Mouse (Mus musculus) splenic B cell, adult 2 months (primary cell): ENCODE measurements around the gene Phldb2.

ENCODE experiments used
- DNase-seq: peaks from one replicate; pipeline ENCODE4 v3.0.0-alpha.2; 2011; ENCODE audit warnings: low read depth, low spot score
- H3K27me3 ChIP-seq: 2 replicates; pipeline ENCODE4 v1.6.1; 2012; ENCODE audit warnings: mild to moderate bottlenecking, low read length, moderate library complexity, mixed read lengths; ENCODE audit not compliant: control insufficient read depth, poor library complexity, insufficient read depth, severe bottlenecking
- H3K36me3 ChIP-seq: 2 replicates; pipeline ENCODE4 v1.6.1; 2012; ENCODE audit warnings: mild to moderate bottlenecking, low read length, moderate library complexity, mixed read lengths; ENCODE audit not compliant: control insufficient read depth, poor library complexity, insufficient read depth, severe bottlenecking

Gene Phldb2

GRCm38 (mm10) chr16:45854499-45854898 lies 98.9 kb downstream of the Phldb2 start:
- DNase-seq = no peak
- Histone ChIP-seq H3K27me3 (no peaks in the 10 kb centered on the region), H3K36me3 (no peaks in the 10 kb centered on the region)

DNA sequence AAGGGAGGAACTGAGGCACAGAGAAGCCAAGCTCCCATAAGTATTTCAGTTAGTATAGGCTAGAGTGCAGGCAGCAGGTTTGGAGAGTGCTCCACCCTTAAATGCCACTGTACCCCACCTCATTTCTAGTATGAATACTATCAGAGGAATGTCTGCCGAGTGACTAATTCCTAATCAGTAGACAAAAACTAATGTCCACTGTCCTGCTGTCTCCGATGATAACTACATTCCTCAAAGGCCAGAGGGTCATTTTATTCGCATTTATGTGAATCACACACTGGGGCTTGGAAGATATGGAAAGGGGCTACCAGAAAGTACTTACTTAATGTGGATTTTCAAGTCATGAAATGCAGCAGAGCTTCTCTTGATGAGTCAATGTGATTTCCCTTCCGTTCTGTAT lies 104.4 kb downstream of the Phldb2 start:
- no peaks in the 10 kb centered on the region; the same call in 1 of the 2 replicates for H3K27me3 ChIP-seq
- no peak for DNase-seq
- H3K36me3 ChIP-seq = no peaks in the 10 kb centered on the region

- no peak for DNase-seq
- Histone ChIP-seq H3K27me3 (no peaks in the 10 kb centered on the region; the same call in 1 of the 2 replicates), H3K36me3 (no peaks in the 10 kb centered on the region)
These were observed 108.5 kb downstream of the Phldb2 start for GRCm38 (mm10) chr16:45844875-45845274.

DNA sequence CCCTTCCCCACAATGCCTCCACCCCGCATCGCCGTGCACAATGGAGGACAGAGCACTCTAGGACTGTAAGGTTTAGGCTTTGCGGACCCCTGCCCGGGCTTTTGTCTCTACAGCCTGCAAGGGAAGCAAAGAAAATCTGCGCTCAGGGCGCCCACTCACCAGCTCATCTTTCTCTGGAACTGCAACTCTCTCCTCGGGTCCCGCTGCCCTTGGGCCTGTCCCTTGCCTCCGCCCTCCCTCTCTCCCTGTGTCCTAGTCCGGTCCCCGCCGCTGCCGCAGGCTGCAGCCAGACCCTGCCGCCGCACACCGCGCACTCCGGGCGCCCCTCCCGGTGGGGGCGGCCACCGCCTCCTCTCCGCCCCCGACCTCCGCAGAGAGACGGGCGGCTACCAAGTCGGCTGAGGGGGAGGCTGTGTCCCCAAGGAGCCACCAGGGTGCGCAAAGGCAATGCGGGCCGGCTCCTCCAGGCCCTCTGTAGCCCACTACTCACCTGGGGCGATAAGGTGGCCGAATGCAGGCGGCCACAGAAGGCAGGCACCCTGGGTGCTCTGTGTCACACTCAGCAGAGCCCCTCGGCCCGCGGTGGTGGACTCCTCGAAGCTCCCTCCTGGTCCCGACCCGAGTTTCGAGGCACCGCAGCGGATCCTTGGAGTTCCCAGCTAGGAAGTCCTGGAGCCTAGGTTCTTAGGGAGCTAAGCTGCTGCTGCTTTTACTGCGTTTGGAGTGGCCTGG lies 109.2 kb downstream of the Phldb2 start:
- Histone ChIP-seq H3K27me3 (no peaks in the 10 kb centered on the region; the same call in 1 of the 2 replicates), H3K36me3 (no peaks in the 10 kb centered on the region)
- DNase-seq = no peak

DNA sequence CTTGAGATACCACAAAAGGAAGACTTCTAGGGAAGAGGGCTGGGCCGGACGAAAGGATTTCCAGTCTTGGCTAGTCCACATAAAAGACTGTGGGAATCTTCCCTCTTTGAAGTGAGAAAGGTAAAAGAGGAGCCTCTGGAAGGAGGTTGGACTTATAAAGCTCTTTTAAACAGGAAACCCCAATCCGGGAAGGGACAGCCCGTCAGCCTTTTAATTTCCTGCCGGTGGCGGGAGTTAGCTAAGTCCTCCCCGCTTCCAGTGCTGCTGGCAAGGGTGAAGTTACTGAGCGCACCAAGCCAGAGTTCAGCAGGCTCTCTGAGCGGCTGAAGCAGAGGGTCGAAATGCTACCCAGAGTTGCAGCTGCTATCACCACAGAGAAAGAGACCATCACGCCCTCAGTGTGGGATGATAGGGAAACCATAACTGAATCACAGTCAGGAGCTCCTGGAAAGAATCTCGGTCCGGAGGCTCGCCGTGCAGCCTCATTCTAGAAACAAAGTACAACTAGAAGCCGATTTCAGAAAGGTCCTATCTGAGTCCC lies 110.0 kb downstream of the Phldb2 start:
- no peaks in the 10 kb centered on the region for H3K36me3 ChIP-seq
- no peak for DNase-seq
- no peaks in the 10 kb centered on the region; the same call in 1 of the 2 replicates for H3K27me3 ChIP-seq

- no peaks in the 10 kb centered on the region; the same call in 1 of the 2 replicates for H3K27me3 ChIP-seq
- DNase-seq = no peak
These were observed 111.0 kb downstream of the Phldb2 start for GRCm38 (mm10) chr16:45842440-45842839.

GRCm38 (mm10) chr16:45841806-45842205 lies 111.6 kb downstream of the Phldb2 start:
- no peak for DNase-seq
- H3K36me3 ChIP-seq = no peaks in the 10 kb centered on the region
- H3K27me3 ChIP-seq = no peaks in the 10 kb centered on the region; the same call in 1 of the 2 replicates

More at GRCm38 (mm10) chr16:45842440-45842839, 111.0 kb downstream of the Phldb2 start:
- H3K36me3 ChIP-seq = no peaks in the 10 kb centered on the region

DNA sequence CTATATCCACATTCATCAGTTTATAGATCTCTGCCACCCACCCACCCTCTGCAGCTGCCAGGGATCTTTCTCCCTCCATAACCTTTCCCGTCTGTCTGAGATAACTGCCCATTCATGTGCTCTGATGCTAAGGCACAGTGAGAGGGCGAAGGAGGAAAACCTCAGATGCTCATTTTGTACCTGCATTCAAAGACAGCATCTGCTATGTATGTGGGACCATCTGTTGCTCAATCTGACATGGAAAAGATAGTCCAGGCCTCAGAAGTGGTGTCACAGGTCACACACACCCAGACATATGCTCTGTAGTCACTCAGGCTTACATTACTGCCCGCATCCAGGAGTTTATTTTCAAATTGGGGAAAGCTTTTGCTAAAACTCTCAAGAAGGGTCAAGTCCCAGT lies 112.4 kb downstream of the Phldb2 start:
- H3K27me3 ChIP-seq = no peaks in the 10 kb centered on the region; the same call in 1 of the 2 replicates
- no peak for DNase-seq

GRCm38 (mm10) chr16:45837541-45838342 lies 115.7 kb downstream of the Phldb2 start:
- Histone ChIP-seq H3K36me3 (no peaks in the 10 kb centered on the region), H3K27me3 (no peaks in the 10 kb centered on the region)
- no peak for DNase-seq

More for the DNA sequence above, 112.4 kb downstream of the Phldb2 start:
- no peaks in the 10 kb centered on the region for H3K36me3 ChIP-seq

- DNase-seq = no peak
- Histone ChIP-seq H3K27me3 (no peaks in the 10 kb centered on the region), H3K36me3 (no peaks in the 10 kb centered on the region)
These were observed 120.7 kb downstream of the Phldb2 start for GRCm38 (mm10) chr16:45832747-45833108.

- no peak for DNase-seq
- H3K36me3 ChIP-seq = no peaks in the 10 kb centered on the region
- no peaks in the 10 kb centered on the region for H3K27me3 ChIP-seq
These were observed 121.2 kb downstream of the Phldb2 start for GRCm38 (mm10) chr16:45832061-45832746.

DNA sequence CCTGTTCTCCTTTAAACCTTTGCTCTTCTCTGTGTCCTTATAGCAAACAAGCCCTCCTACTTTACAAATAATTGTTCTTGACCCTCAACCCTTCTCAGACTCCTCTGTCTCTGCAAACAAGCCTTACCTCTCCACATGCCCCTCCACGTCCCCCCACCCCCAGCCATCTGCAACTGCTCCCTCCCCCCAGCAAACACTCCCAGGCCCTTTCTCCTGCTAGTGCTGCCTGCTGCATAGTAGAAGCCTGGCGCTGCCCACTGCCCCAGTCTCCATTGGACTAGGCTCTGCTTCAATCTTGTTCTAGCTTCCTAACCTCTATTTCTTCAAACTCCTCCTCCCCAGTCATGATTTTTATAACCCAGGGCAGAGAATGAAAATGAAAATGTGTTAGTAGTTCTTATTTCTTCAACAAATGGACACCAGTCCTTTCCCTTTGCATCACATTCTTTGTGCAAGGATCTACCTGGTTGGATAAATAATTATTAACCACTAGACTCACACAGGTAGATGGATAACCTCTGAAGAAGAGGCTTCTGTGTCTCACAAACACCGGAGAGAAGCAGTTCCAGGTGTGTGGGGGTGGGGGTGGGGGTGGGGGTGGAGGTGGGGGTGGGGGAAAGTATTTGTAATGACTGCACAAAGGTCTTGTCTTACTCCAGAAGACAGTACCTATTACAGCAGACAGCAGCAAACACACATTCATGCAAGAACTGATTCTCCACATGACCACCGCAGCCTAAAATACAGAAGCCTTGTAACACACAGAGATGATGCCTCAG lies 122.1 kb downstream of the Phldb2 start:
- no peaks in the 10 kb centered on the region for H3K27me3 ChIP-seq
- H3K36me3 ChIP-seq = no peaks in the 10 kb centered on the region

GRCm38 (mm10) chr16:45830096-45830866 lies 123.1 kb downstream of the Phldb2 start:
- Histone ChIP-seq H3K27me3 (no peaks in the 10 kb centered on the region), H3K36me3 (no peaks in the 10 kb centered on the region)
- no peak for DNase-seq

More for the DNA sequence above, 122.1 kb downstream of the Phldb2 start:
- DNase-seq = no peak
